Mouse (Mus musculus): ENCODE data around the gene Sprr2a3. TPM values are rescaled to one million over a fixed set of nuclear protein-coding genes. Genes with fewer than 3 reads are reported as not detected.
"Not testable (repeated sequence)": the region's sequence is repeated elsewhere in the genome, so short reads cannot be mapped to it uniquely, and the experiment has no call there.

Gene Sprr2a3
- polyA plus RNA-seq, 1 experiment from 2014 or later: not detected

- WGBS: no CpG with 5 or more reads among the region's 4 CpGs
- H3K9me3 ChIP-seq (ENCODE audit: low read depth, low read length); H3K4me3 ChIP-seq (ENCODE audit: low read depth, low read length); H3K27me3 ChIP-seq (ENCODE audit: insufficient read depth, low read length); H3K9ac ChIP-seq; H3K27ac ChIP-seq (ENCODE audit: low read depth); DNase-seq; H3K4me1 ChIP-seq (ENCODE audit: insufficient read depth); H3K36me3 ChIP-seq (ENCODE audit: insufficient read depth); H3K4me2 ChIP-seq: not testable (repeated sequence)
- ATAC-seq (ENCODE audit: insufficient read depth): peak; percentile 24; the same call in 1 of the 2 replicates
Measured at GRCm38 (mm10) chr3:92271414-92271985, 13.7 kb upstream of the Sprr2a3 start.

DNA sequence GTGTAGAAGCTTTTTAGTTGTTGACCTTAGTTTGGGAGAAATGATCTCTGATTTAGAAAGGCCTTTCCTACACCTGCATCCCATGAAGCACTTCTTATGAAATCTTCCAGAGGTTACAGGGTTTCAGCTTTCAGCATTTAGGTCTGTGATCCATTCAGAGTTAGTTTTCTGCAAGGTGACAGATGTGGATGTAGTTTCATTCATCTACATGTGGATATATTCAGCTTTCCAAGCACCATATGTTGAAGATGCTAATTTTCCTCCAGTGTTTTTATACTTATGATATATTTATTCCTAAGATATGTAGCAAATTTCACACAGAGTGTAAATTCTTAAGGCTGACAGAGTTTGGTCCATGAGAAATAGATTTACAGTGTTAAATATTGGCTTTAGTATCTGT lies 11.7 kb upstream of the Sprr2a3 start:
- H3K36me3 ChIP-seq (ENCODE audit: insufficient read depth); H3K27ac ChIP-seq (ENCODE audit: low read depth); DNase-seq; H3K9ac ChIP-seq; ATAC-seq (ENCODE audit: insufficient read depth); H3K4me2 ChIP-seq; H3K4me3 ChIP-seq (ENCODE audit: low read depth, low read length); H3K27me3 ChIP-seq (ENCODE audit: insufficient read depth, low read length); H3K9me3 ChIP-seq (ENCODE audit: low read depth, low read length); H3K4me1 ChIP-seq (ENCODE audit: insufficient read depth): not testable (repeated sequence)

GRCm38 (mm10) chr3:92274018-92274417 lies 11.2 kb upstream of the Sprr2a3 start:
- not testable (repeated sequence) for H3K27ac ChIP-seq (ENCODE audit: low read depth); H3K36me3 ChIP-seq (ENCODE audit: insufficient read depth); H3K4me3 ChIP-seq (ENCODE audit: low read depth, low read length); H3K4me2 ChIP-seq; H3K9me3 ChIP-seq (ENCODE audit: low read depth, low read length); DNase-seq; H3K9ac ChIP-seq; H3K27me3 ChIP-seq (ENCODE audit: insufficient read depth, low read length); H3K4me1 ChIP-seq (ENCODE audit: insufficient read depth); ATAC-seq (ENCODE audit: insufficient read depth)
- WGBS: no CpG with 5 or more reads among the region's 1 CpGs

DNA sequence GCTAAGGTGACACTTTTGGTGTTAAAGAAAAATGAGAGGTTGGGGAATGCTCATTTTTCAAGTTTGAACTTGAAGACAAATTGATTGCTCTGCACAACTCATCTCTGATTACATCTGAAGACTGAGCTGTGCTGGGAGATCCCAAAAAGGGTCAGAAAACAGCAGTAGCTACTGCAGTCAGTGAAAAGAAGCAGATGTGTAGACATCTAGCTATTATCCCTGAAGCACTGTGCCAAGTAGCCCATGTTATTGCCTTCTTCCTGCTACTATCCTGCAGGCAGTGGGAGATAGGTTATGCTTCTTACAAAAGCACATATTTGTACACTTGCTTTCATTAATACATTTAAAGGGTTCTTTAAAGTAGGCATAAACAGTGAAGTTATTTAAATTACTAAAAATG lies 5.6 kb upstream of the Sprr2a3 start:
- not testable (repeated sequence) for DNase-seq; H3K4me3 ChIP-seq (ENCODE audit: low read depth, low read length); H3K9ac ChIP-seq; H3K27ac ChIP-seq (ENCODE audit: low read depth); H3K4me2 ChIP-seq; H3K9me3 ChIP-seq (ENCODE audit: low read depth, low read length); H3K27me3 ChIP-seq (ENCODE audit: insufficient read depth, low read length); ATAC-seq (ENCODE audit: insufficient read depth); H3K4me1 ChIP-seq (ENCODE audit: insufficient read depth); H3K36me3 ChIP-seq (ENCODE audit: insufficient read depth)

- peak; percentile 73 for ATAC-seq (ENCODE audit: insufficient read depth)
- 17% methylated on average over 5 of the region's 12 CpGs for WGBS
- not testable (repeated sequence) for DNase-seq
Measured at GRCm38 (mm10) chr3:92280963-92281606, 4.1 kb upstream of the Sprr2a3 start.

GRCm38 (mm10) chr3:92288489-92288888 lies 3.3 kb downstream of the Sprr2a3 start:
- not testable (repeated sequence) for H3K9me3 ChIP-seq (ENCODE audit: low read depth, low read length); H3K27ac ChIP-seq (ENCODE audit: low read depth); H3K4me1 ChIP-seq (ENCODE audit: insufficient read depth); H3K4me2 ChIP-seq; H3K27me3 ChIP-seq (ENCODE audit: insufficient read depth, low read length); ATAC-seq (ENCODE audit: insufficient read depth); H3K9ac ChIP-seq; DNase-seq; H3K36me3 ChIP-seq (ENCODE audit: insufficient read depth); H3K4me3 ChIP-seq (ENCODE audit: low read depth, low read length)
- WGBS: 65% methylated on average over 3 of the region's 6 CpGs

More at GRCm38 (mm10) chr3:92280963-92281606, 4.1 kb upstream of the Sprr2a3 start:
- not testable (repeated sequence) for H3K27ac ChIP-seq (ENCODE audit: low read depth); H3K9ac ChIP-seq; H3K36me3 ChIP-seq (ENCODE audit: insufficient read depth); H3K4me1 ChIP-seq (ENCODE audit: insufficient read depth); H3K4me2 ChIP-seq; H3K27me3 ChIP-seq (ENCODE audit: insufficient read depth, low read length); H3K9me3 ChIP-seq (ENCODE audit: low read depth, low read length); H3K4me3 ChIP-seq (ENCODE audit: low read depth, low read length)

DNA sequence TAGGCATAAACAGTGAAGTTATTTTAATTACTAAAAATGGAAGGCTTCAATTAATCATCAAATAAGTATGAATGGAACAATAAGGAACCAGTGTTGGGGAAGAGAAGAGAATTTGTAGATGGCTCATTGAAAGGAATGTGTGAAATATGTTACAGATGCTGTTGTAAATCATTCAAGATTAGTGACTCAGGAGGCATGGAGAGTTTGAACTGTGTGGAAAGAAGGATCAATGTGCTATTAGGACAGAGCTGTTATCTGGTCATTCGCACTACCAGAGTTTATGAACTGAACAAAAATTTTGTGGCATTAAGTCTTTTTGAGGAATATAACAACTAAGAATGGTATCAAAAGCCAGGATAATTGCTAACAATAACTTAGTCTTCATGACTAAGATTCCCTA lies 22.2 kb downstream of the Sprr2a3 start:
- WGBS: 88% methylated on average over 1 of the region's 1 CpGs
- ATAC-seq (ENCODE audit: insufficient read depth) (no peak), DNase-seq (no peak)
- Histone ChIP-seq H3K9me3 (ENCODE audit: low read depth, low read length) (no peaks in the 10 kb centered on the region), H3K36me3 (ENCODE audit: insufficient read depth) (no peaks in the 10 kb centered on the region), H3K27ac (ENCODE audit: low read depth) (no peak overlapping the region), H3K4me1 (ENCODE audit: insufficient read depth) (no peaks in the 10 kb centered on the region), H3K4me2 (no peak overlapping the region), H3K4me3 (ENCODE audit: low read depth, low read length) (no peak overlapping the region), H3K9ac (no peak overlapping the region), H3K27me3 (ENCODE audit: insufficient read depth, low read length) (no peaks in the 10 kb centered on the region)
- TF ChIP-seq CTCF (IDR thresholded peaks at IDR 0.05; ENCODE audit: low read depth): no peak

DNA sequence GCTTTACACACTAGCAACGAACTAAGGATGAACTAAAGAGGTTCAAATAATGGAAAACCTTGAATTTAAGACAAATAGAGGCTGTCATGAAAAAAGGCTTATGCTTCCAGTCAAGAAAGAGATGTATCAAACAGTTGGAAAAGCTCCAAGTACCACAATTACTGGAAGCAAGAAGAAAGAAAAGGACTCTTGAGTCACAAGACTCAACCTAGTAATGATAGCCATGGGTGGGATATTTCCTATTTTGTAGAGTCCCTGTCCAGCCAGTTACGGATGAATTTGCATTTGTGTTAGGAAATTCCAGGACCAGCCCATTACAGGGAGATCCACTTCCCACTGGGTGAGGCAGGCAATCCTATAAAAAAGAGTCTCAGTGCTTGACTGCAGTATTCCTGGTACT lies 31.1 kb downstream of the Sprr2a3 start, which contains the start of gene Sprr2b:
Gene Sprr2b, plus strand, starts transcription at position 301 of the 400 bp plus-strand sequence.
- no peak within 1 kb of the TSS for H3K27ac ChIP-seq (ENCODE audit: low read depth)
- no peak within 1 kb of the TSS for H3K4me3 ChIP-seq (ENCODE audit: low read depth, low read length)
- no peaks in the 10 kb centered on the region for H3K36me3 ChIP-seq (ENCODE audit: insufficient read depth)
- WGBS: 75% methylated on average over 2 of the region's 2 CpGs
- no peaks in the 10 kb centered on the region for H3K27me3 ChIP-seq (ENCODE audit: insufficient read depth, low read length)
- H3K4me2 ChIP-seq: no peak within 1 kb of the TSS
- ATAC-seq (ENCODE audit: insufficient read depth) (no peak), DNase-seq (no peak)
- H3K9me3 ChIP-seq (ENCODE audit: low read depth, low read length): no peaks in the 10 kb centered on the region
- H3K4me1 ChIP-seq (ENCODE audit: insufficient read depth): no peaks in the 10 kb centered on the region
- TF ChIP-seq CTCF (IDR thresholded peaks at IDR 0.05; ENCODE audit: low read depth): no peak
- no peak within 1 kb of the TSS for H3K9ac ChIP-seq

All from lung, embryonic 14.5 days (tissue).